ENCODE assay signal across 8 mouse cellular contexts in the genomic region with DNA sequence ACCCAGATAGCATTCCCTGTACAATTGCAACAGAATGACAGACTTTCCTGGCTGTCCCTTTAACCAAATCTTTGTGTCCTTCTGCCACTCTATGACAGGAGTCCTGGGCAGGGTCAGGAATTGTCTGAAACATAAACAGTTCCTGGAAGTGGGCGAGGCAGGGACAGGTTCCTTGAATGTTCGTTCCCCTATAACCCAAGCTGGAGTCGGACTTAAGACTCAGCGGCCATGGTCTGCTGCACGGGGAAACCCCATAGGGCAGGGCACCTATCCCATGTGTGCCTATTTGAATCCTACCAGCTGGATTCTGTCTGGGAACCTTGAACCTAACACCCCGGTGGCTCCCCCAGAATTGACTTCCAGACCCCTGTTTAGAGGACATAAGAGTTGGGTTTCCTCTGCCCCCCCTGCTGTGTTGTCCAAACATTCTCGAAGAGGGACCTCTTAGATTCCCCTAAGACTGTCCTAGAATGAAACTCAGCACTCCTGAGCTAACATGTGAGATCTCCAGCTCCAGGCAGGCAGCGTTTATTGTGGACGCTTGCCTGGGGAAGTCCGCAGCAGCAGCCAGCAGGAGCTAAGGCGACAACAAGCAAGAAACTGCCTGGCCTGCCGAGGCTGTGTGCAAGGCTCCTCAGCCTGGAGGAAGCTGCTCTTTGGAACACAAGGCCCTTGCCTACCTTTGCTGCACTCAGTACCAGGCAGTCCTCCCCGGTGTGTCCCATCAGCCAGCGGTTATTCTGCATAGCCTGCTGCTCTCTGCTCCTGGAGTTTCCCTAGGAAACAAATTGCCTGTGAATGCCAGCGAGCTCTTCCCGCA. TPM values are rescaled to one million over a fixed set of nuclear protein-coding genes. Genes with fewer than 3 reads are reported as not detected.
DNase-seq lines count a peak whose midpoint lies in the region; ATAC-seq and TF ChIP-seq lines count a peak whose summit lies in the region.
"Had no signal": no experiment of that assay in that cellular context is flagged by ENCODE, and none has a peak within 500 bp of the region (broad histone marks: within the 10 kb centered on the region; RNA-seq: fewer than 3 reads in every experiment).

No protein-coding gene starts in this region.

- TF ChIP-seq CTCF in heart, postnatal 0 days (IDR thresholded peaks at IDR 0.05; ENCODE audit: low read depth): no peak
- no peak for TF ChIP-seq CTCF in left cerebral cortex, adult 2 months (IDR thresholded peaks at IDR 0.05)

- peak overlapping the region; percentile 1; the same call in 1 of the 2 replicates for H3K4me2 ChIP-seq in embryonic facial prominence, embryonic 14.5 days (ENCODE audit: low read depth, low read length)
- peak overlapping the region; percentile 31 for H3K4me2 ChIP-seq in heart, postnatal 0 days (ENCODE audit: low read depth, low read length)
- H3K4me2 ChIP-seq in neural tube, embryonic 11.5 days (ENCODE audit: low read depth): peak overlapping the region; percentile 34
- H3K4me2 ChIP-seq: liver, embryonic 13.5 days had no signal

- no peaks in the 10 kb centered on the region for H3K27me3 ChIP-seq in embryonic facial prominence, embryonic 14.5 days (replicated peaks; ENCODE audit: control insufficient read depth, insufficient read depth, low read length)
- 0 out of 2 replicates have a peak, but pooled peaks cover 3% of the 10 kb centered on the region for H3K27me3 ChIP-seq in heart, postnatal 0 days (ENCODE audit: control insufficient read depth, insufficient read depth, low read length)
- peaks cover 2% of the 10 kb centered on the region; the same call in 1 of the 2 replicates for H3K27me3 ChIP-seq in neural tube, embryonic 11.5 days (ENCODE audit: control insufficient read depth, insufficient read depth, low read length)

- intact Hi-C loops in left cerebral cortex, adult 2 months (cut with DNase I): no loop called here

- H3K36me3 ChIP-seq in embryonic facial prominence, embryonic 14.5 days (ENCODE audit: control insufficient read depth, insufficient read depth, low read length): peaks cover 8% of the 10 kb centered on the region; the same call in 1 of the 2 replicates
- no peaks in the 10 kb centered on the region; the same call in 1 of the 2 replicates for H3K36me3 ChIP-seq in heart, postnatal 0 days (replicated peaks; ENCODE audit: control insufficient read depth, insufficient read depth, low read length)
- 0 out of 2 replicates have a peak, but pooled peaks cover 3% of the 10 kb centered on the region for H3K36me3 ChIP-seq in neural tube, embryonic 11.5 days (ENCODE audit: control insufficient read depth, insufficient read depth, low read length)
- H3K36me3 ChIP-seq: liver, embryonic 13.5 days had no signal

- peaks cover 14% of the 10 kb centered on the region for H3K4me1 ChIP-seq in embryonic facial prominence, embryonic 14.5 days (ENCODE audit: control insufficient read depth, insufficient read depth, low read length)
- 0 out of 2 replicates have a peak, but pooled peaks cover 6% of the 10 kb centered on the region for H3K4me1 ChIP-seq in heart, postnatal 0 days (ENCODE audit: control insufficient read depth, insufficient read depth)
- H3K4me1 ChIP-seq in neural tube, embryonic 11.5 days (ENCODE audit: control insufficient read depth, insufficient read depth, low read length): peaks cover 38% of the 10 kb centered on the region

- WGBS in embryonic facial prominence, embryonic 14.5 days: 14% methylated on average over 16 of the region's 16 CpGs
- 19% methylated on average over 16 of the region's 16 CpGs for WGBS in heart, postnatal 0 days
- WGBS in large intestine, adult 2 months: 6% methylated on average over 16 of the region's 16 CpGs
- 8% methylated on average over 16 of the region's 16 CpGs for WGBS in neural tube, embryonic 11.5 days

- TF ChIP-seq EP300 in heart, postnatal 0 days (IDR thresholded peaks at IDR 0.05; ENCODE audit: low read depth): no peak

- no peak overlapping the region for H3K9ac ChIP-seq in embryonic facial prominence, embryonic 14.5 days (ENCODE audit: low read depth, low read length)
- H3K9ac ChIP-seq in heart, postnatal 0 days (replicated peaks; ENCODE audit: low read depth, low read length): 0 out of 2 replicates have a peak overlapping the region, but pooled peaks have one; percentile 13
- H3K9ac ChIP-seq in neural tube, embryonic 11.5 days (ENCODE audit: low read length): peak overlapping the region; percentile 37
- H3K9ac ChIP-seq: liver, embryonic 13.5 days had no signal

- H3K27ac ChIP-seq in embryonic facial prominence, embryonic 14.5 days (replicated peaks; ENCODE audit: low read depth, low read length): no peak overlapping the region
- H3K27ac ChIP-seq in heart, postnatal 0 days (ENCODE audit: low read depth): peak overlapping the region; percentile 27; the same call in 1 of the 2 replicates
- 0 out of 2 replicates have a peak overlapping the region, but pooled peaks have one; percentile 44 for H3K27ac ChIP-seq in neural tube, embryonic 11.5 days (ENCODE audit: low read depth, low read length)
- no peak overlapping the region; the same call in 1 of the 2 replicates for H3K27ac ChIP-seq in left cerebral cortex, adult 2 months
- H3K27ac ChIP-seq: liver, embryonic 13.5 days had no signal

- peaks cover 4% of the 10 kb centered on the region for H3K9me3 ChIP-seq in embryonic facial prominence, embryonic 14.5 days (ENCODE audit: control insufficient read depth, low read length)
- H3K9me3 ChIP-seq in heart, postnatal 0 days (replicated peaks; ENCODE audit: control insufficient read depth, low read length): peaks cover 4% of the 10 kb centered on the region; the same call in 1 of the 2 replicates
- peaks cover 3% of the 10 kb centered on the region; the same call in 1 of the 2 replicates for H3K9me3 ChIP-seq in neural tube, embryonic 11.5 days (ENCODE audit: control insufficient read depth, low read length)

- ATAC-seq in embryonic facial prominence, embryonic 14.5 days (ENCODE audit: low read depth): 0 out of 2 replicates have a peak, but pooled peaks have one; percentile 15
- no peak for ATAC-seq in heart, postnatal 0 days (ENCODE audit: insufficient read depth, low read depth)
- no peak for ATAC-seq in neural tube, embryonic 11.5 days (ENCODE audit: insufficient read depth, low FRiP score, low TSS enrichment)

- no peak for DNase-seq in embryonic facial prominence, embryonic 14.5 days (ENCODE audit: low spot score)
- DNase-seq in heart, postnatal 0 days (ENCODE audit: low spot score): no peak
- peak; percentile 78 for DNase-seq in large intestine, adult 2 months (ENCODE audit: low read depth, low spot score)
- DNase-seq in neural tube, embryonic 11.5 days (ENCODE audit: low spot score): no peak
- no peak for DNase-seq in right cerebral cortex, postnatal 10 days (ENCODE audit: low spot score in 2 of 2)
- no peak for DNase-seq in left cerebral cortex, adult 2 months (ENCODE audit: extremely low spot score in 1 of 2, low spot score in 2 of 2)
- no peak for DNase-seq in spleen, postnatal 14 days (ENCODE audit: low spot score in 2 of 2)
- DNase-seq: liver, embryonic 13.5 days had no signal

- H3K4me3 ChIP-seq in embryonic facial prominence, embryonic 14.5 days (ENCODE audit: low read depth, low read length): no peak overlapping the region
- 0 out of 2 replicates have a peak overlapping the region, but pooled peaks have one; percentile 2 for H3K4me3 ChIP-seq in heart, postnatal 0 days (ENCODE audit: low read depth, low read length)
- no peak overlapping the region for H3K4me3 ChIP-seq in neural tube, embryonic 11.5 days (ENCODE audit: low read depth, low read length)
- no peak overlapping the region for H3K4me3 ChIP-seq in left cerebral cortex, adult 2 months
- H3K4me3 ChIP-seq: liver, embryonic 13.5 days had no signal

RNA-seq across cellular contexts. Expression of gene Pde9a, which starts 48.2 kb away (rescaled TPM):
- polyA plus RNA-seq in embryonic facial prominence, embryonic 14.5 days (2014; fragmentation: Nextera tagmentation; extraction: Ambion mirVana): 14.5 and 18.7 TPM in 2 replicates
- total RNA-seq in heart, postnatal 0 days (2014; rRNA removed; ENCODE audit: low replicate concordance): 2.6 and 19.5 TPM in 2 replicates
- polyA plus RNA-seq in heart, postnatal 0 days (2015; fragmentation: Nextera tagmentation; extraction: Ambion mirVana): 5.7 and 6.6 TPM in 2 replicates
- 295 and 341 TPM in 2 replicates for polyA plus RNA-seq in large intestine, adult 2 months (2012; rRNA removed)
- polyA plus RNA-seq in neural tube, embryonic 11.5 days (2014; fragmentation: Nextera tagmentation; extraction: Ambion mirVana): 34.5 and 35.5 TPM in 2 replicates
- 10 to 100 TPM; 23.7 to 25.0 TPM for total RNA-seq in left cerebral cortex, adult 2 months (2021)

Comparison
In these comparisons a context has a peak if more than half of its experiments do, and no peak if none do; other contexts are left out.
1. H3K27ac ChIP-seq: peak in heart, postnatal 0 days (single experiment) and neural tube, embryonic 11.5 days (single experiment); none in embryonic facial prominence, embryonic 14.5 days (single experiment) and left cerebral cortex, adult 2 months (single experiment).
2. Peak in every context shown above with its lines, with median percentiles within 50 percentile points of each other: H3K4me2 ChIP-seq.